Mouse (Mus musculus): Measurements from ENCODE around the gene Pnpla5.

- TF ChIP-seq GATA1 (IDR thresholded peaks at IDR 0.05; ENCODE audit: borderline replicate concordance, low read length) (no peak), FLI1 (IDR thresholded peaks at IDR 0.05; ENCODE audit: low read length) (no peak)
Measured at GRCm38 (mm10) chr15:84086775-84087174, 36.2 kb downstream of the Pnpla5 start.
